Mouse (Mus musculus): ENCODE results near the gene Gm21209.
"Not testable (repeated sequence)": the region's sequence is repeated elsewhere in the genome, so short reads cannot be mapped to it uniquely, and the experiment has no call there.

Gene Gm21209

GRCm38 (mm10) chrY:49570856-49571255, at the start of gene Gm21209:
Gm21209 (plus strand) TSS chrY:49571156.
- not testable (repeated sequence) for DNase-seq

Data from thymus, adult 18-20 months (tissue).